Mouse (Mus musculus): ENCODE measurements around the gene Alox12e.
"Not testable (repeated sequence)": the region's sequence is repeated elsewhere in the genome, so short reads cannot be mapped to it uniquely, and the experiment has no call there.

Gene Alox12e

DNA sequence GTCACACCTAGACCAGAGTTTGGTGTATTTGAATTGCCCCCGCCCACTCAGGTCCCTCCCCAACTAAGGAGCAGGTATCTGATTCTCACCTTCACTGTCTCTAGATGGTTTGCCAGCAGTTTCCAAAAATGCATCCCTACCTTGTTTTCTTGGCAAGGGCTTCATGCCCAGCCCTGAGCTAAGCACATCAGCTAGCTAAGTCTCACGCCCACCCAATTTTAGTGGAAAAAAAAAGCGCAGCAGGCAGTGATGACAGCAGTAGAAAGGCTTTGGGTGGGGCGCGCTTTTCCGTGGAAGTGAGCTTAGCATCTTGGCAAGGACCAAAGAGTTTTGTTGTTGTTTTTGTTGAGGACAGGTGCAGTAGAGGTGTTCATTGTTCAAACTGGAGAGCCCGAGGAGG is at the start of gene Alox12e:
Gene Alox12e (minus strand): TSS at position 101 of the 400 bp plus-strand sequence.
- no peak for DNase-seq (ENCODE audit: low spot score)

DNA sequence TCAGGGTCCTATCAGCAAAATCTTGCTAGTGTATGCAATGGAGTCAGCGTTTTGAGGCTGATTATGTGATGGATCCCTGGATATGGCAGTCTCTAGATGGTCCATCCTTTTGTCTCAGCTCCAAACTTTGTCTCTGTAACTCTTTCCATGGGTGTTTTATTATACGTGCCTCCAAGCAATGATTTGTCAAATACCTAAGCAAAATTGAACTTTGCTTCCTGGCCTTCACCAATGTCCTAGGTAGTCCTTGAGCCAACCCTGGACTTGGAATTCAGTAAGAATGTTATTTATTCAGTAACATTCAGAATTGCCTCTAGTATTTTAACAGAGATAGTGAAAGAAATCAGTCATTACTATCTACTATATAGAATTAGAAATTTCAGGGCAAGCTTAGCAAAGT is 46.2 kb upstream of the Alox12e start:
- DNase-seq (ENCODE audit: low spot score): not testable (repeated sequence)

DNA sequence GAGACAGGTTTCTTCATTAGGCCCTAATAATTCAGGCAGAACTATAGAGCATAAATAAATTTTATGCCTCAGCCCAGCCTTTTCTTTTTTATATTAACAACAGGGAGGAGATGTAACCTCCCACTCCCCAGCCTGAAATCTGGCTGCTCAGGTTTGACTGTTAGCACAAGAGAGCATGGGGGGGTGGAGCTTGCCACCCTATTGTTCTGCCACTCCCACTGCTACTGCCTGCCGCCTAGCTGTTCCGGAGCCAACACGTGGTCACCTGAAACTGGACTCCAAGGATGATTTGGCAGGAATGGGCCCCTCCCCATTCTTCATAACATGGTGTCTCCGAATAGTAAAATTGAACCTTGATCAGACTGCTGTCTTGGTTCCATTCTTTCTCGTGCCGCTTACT is 45.3 kb upstream of the Alox12e start:
- DNase-seq (ENCODE audit: low spot score): not testable (repeated sequence)

GRCm38 (mm10) chr11:70351868-70352267 is 29.4 kb upstream of the Alox12e start, which contains the start of gene Alox15:
Gene Alox15, minus strand, starts transcription at chr11:70352031.
- DNase-seq (ENCODE audit: low spot score): no peak

DNA sequence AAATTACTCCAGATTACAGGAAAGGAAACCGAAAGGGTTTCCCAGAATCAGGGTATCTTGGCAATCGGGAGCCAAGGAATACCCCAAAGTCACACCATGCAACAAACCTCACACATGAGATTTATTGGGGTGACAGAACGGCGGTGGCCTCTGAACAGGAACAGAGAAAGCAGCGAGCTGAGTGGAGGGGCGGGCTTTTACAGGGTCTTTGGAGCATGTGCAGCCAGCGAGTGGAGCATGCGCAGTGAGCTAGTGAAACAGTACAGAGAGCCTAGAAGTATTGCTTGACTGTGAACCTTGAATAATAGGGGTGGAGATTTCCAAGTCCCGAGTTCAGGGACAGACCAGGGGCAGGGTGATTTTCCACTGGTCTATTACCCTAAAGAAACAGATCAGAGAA is 26.2 kb upstream of the Alox12e start:
- DNase-seq (ENCODE audit: low spot score): no peak

DNA sequence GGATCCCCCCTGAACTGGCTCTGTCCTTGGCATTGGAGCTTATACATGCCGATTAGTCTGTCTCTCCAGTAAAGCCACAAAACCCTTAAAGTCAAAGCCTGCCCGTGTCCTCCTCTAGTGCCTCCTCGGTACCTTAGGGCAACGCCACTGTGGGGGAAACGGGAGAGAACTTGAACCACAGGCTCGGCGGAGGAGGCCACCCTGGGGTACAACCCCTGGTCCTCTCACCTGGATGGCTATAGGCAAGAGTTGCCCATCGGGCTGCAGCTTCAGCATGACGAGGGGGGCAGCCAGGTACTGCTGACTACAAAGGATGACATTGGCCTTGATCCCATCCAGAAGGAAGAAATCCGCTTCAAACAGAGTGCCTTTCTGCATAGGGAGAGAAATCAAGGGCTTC is 25.4 kb upstream of the Alox12e start:
- no peak for DNase-seq (ENCODE audit: low spot score)

DNA sequence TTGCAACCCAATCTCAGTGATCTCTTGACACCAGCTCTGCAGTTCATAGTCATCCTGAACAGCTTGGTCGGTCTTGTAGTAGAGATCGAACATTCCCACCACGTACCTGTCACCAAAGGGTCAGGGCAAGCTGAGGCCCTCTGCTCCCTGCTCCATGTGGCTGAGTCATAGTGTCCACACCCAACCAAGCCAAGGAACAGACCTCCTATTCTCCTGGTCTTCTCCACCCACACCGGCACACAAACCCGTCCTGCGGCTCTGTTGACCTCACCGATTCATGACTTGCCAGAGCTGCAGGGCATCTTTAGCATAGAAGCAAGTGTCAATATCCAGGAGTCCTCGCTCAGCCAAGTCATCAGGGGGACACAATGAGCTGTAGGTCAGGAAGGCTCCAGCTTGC is 23.1 kb upstream of the Alox12e start:
- no peak for DNase-seq (ENCODE audit: low spot score)

DNA sequence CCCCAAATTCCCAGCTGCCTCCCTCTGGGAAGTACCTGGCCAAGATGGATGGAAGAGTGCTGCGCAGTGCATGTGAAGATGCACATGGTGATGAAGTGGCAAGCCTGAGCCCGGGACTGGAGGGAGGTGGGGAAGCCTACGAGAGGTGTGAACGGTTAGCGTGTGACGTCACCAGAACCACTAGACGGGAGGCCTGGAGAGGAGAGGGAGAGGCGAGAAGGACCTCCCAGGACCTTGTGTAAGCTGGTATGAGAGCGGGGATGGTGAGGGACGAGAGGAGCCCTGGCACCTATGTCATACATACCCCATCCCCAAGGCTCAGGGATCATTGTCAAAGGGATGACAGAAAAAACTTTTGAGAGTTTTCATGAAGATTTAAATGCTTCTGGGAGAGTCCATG is 22.6 kb upstream of the Alox12e start:
- DNase-seq (ENCODE audit: low spot score): no peak

DNA sequence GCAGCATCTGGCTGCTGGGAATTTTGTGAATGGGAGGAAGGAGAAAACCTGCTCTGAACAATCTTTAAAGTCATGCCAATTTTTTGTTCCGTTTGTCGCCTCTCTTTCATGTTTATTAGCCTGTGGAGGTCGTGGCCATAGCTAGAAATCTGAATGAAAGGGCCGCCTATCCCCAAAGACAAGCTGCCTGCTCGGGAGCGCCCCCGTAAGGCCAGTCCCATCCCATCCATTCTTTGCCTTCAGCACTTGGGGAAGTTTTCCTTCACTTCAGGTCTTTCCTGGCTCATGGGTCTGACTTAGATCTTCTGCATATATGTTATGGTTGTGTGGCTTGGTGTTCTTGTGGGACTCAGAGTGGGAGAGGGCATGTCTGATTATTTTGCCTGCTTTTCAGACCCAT is 17.1 kb upstream of the Alox12e start:
- DNase-seq (ENCODE audit: low spot score): no peak

GRCm38 (mm10) chr11:70334477-70334876 is 12.0 kb upstream of the Alox12e start:
- DNase-seq (ENCODE audit: low spot score): peak; percentile 77

GRCm38 (mm10) chr11:70324726-70325125 is 2.3 kb upstream of the Alox12e start:
- DNase-seq (ENCODE audit: low spot score): no peak

- peak; percentile 11 for DNase-seq (ENCODE audit: low spot score)
These were observed 764 bp downstream of the Alox12e start for GRCm38 (mm10) chr11:70321664-70322063.

DNA sequence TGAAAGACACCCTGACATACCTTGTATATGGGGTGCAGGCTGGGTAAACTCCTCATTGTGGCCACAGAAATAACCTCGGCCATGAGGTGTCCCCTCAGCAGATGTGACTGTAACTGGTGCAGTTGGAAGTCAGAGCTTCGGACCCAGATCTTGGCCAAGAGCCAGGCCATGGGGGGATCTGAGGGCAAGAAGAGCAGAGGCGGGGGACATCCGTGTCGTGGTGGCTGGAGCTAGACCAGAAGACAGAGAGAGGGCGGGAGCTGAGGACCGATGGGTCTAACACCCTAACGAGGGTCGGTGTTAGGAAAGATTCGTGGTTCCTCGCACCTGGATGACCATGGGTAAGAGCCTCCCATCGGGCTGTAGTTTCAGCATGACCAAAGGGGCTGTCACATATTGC is 2.8 kb downstream of the Alox12e start:
- DNase-seq (ENCODE audit: low spot score): no peak

- DNase-seq (ENCODE audit: low spot score): peak; percentile 26
These were observed 8.6 kb downstream of the Alox12e start for GRCm38 (mm10) chr11:70313833-70314232.

- peak; percentile 61 for DNase-seq (ENCODE audit: low spot score)
These were observed 13.1 kb downstream of the Alox12e start for GRCm38 (mm10) chr11:70309341-70309740.

GRCm38 (mm10) chr11:70308296-70308695 is 14.1 kb downstream of the Alox12e start:
- DNase-seq (ENCODE audit: low spot score): no peak

GRCm38 (mm10) chr11:70306159-70306558 is 16.3 kb downstream of the Alox12e start:
- DNase-seq (ENCODE audit: low spot score): no peak

- no peak for DNase-seq (ENCODE audit: low spot score)
These were observed 20.1 kb downstream of the Alox12e start for GRCm38 (mm10) chr11:70302293-70302692.

GRCm38 (mm10) chr11:70297836-70298454 is 24.5 kb downstream of the Alox12e start:
- no peak for DNase-seq (ENCODE audit: low spot score)

- DNase-seq (ENCODE audit: low spot score): no peak
These were observed 25.0 kb downstream of the Alox12e start for GRCm38 (mm10) chr11:70297405-70297804.

DNA sequence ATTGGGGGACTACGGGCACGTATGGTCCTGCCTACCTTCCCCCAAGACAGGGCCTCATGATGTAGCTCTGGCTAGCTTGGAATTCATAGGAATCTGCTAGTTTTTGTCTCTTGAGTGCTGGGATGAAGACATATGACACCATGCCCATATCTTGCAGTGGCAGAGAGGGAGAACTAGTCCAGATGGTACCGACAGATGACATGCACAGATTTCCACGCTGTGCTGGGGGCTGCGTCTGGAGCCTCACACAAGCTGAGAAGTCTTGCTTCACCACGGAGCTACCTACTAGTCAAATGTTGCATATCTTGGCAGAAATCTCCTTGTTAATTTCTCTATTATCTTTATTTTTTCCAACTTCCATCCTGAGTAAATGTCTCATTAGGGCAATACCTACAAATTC is 28.5 kb downstream of the Alox12e start:
- DNase-seq (ENCODE audit: low spot score): no peak

DNA sequence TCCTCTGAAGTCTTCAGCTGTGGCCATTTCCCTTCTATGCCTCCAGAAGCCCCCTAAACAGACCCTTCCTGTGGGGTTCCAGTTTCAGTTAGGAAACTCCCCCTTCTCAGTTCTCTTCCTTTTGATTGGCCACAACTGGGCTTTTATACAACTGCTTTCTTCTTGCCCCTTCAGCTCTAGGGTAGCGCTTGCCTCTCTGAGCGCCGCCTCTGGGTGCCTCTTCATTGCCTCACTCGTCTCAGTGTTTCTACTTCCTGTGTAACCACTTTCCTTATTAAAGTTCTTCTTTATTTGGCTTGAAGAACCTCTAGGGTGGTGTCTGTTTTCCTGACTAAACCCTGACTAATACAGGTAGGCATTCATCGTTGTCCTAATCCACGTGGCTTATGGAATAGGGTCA is 31.2 kb downstream of the Alox12e start:
- DNase-seq (ENCODE audit: low spot score): no peak

DNA sequence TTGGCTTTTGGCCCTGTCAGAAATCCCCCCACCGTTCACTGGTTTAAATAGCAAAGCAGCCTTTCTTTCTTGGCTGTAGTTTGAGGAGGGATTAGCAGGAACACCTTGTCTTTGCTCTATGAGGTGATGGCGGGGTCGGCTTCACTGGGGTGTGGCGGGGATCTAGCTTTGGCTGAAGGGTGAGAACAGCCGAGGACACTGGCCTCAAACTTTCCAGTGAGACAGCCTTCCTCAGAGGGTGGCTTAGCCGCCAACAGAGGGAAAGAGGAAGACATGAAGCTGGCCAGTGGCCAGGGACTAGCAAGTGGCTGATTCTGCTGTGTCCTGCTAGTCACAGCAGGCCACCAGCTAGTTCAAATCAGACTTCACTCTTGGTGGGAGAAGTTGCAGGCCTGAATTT is 33.2 kb downstream of the Alox12e start:
- peak; percentile 50 for DNase-seq (ENCODE audit: low spot score)

- no peak for DNase-seq (ENCODE audit: low spot score)
These were observed 34.3 kb downstream of the Alox12e start for GRCm38 (mm10) chr11:70288102-70288501.

All from adipocyte (in vitro differentiated cells).